Mouse (Mus musculus): ENCODE results near the gene Gpatch2. TPM values are rescaled to one million over a fixed set of nuclear protein-coding genes. Genes with fewer than 3 reads are reported as not detected.

Gpatch2 gene
- 5.2 and 6.2 TPM in 2 replicates for polyA plus RNA-seq (2021; fragmentation: Nextera tagmentation)
- long read RNA-seq, experiment 1, full-length matches to known transcripts = 22 of 35 reads
- long read RNA-seq, experiment 1, partial matches to known transcripts = 4 of 35 reads
- long read RNA-seq, experiment 1, other reads (novel, unspliced or antisense) = 9 of 35 reads
- long read RNA-seq, experiment 2, full-length matches to known transcripts = 6 of 22 reads
- long read RNA-seq, experiment 2, partial matches to known transcripts = 7 of 22 reads
- long read RNA-seq, experiment 2, other reads (novel, unspliced or antisense) = 9 of 22 reads

DNA sequence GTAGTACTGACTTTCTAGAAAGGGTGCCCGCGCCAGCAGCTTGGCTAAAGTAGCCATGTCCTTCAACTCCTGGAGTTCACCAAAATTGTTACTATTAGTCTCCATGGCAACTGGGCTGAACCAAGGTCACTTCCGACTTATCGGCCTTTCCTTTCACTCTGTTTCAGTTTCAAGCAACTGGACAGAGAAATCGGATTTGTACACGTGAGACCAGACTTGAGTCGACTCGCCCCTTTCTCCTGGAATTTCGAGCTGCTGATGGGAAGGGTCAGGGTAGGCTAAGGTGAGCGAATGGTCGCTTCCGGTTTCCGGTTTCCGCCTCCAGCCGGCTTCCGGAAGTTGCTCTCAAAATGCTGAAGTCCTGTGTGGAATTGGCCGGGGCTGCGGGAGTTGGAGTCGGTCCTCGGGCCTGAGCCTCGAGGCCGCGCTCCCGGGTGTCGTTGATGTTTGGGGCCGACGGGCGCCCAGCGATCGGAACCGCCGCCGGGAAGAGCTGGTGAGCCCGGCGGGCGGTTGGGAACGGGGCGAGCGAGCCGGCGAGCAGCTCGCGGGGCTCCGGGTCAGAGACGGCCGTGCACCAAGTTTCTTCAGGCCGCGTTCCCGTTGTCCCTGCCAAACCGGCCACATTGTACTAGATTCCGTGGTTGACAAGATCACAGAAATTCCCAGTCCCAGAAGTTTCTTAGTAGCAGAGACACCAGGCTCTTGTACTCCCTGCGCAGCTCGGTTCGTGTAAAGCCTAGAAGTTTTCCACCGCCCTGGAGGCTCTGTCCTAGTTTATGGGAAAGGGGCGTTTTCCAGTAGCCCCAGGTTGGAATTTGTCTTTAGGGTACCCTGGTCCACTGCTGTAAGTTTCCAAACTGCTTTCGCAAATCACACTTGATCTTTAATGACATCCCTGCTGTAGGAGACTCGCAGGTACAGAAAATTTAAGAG, at the start of gene Gpatch2, which contains the start of gene Spata17:
Gpatch2 (plus strand) TSS at position 328 of the 936 bp plus-strand sequence.
Spata17 (minus strand) TSS at position 285 of the 936 bp plus-strand sequence.

Other genes starting within 250 kb of the Gpatch2 start
- gene D1Pas1, start 248.1 kb upstream of the Gpatch2 start, polyA plus RNA-seq (2021; fragmentation: Nextera tagmentation) = not detected in 2 replicates
- 0.48 and 1.1 TPM in 2 replicates for gene Spata17, start within 50 bp of the Gpatch2 start, polyA plus RNA-seq (2021; fragmentation: Nextera tagmentation)